Mouse (Mus musculus) frontal cortex, postnatal 25 days (tissue): ENCODE data around the gene Sar1b.
A peak's percentile ranks its signal among the peaks of the same experiment; 100 is the strongest.
"Not testable (repeated sequence)": the region's sequence is repeated elsewhere in the genome, so short reads cannot be mapped to it uniquely, and the experiment has no call there.

ENCODE experiments used
- DNase-seq, 2 experiments: peaks; one replicate each; pipeline ENCODE4 v3.0.0; 2022; ENCODE audit warnings: low spot score in 2 of 2

The Sar1b gene

GRCm38 (mm10) chr11:51763213-51763907 is at the start of gene Sar1b, which contains the start of gene Sec24a:
Gene Sar1b, plus strand, starts transcription at chr11:51763687.
Gene Sec24a, minus strand, starts transcription at chr11:51763634.
- DNase-seq, result peak; percentile 60 to 74

- DNase-seq, result no peak
These were observed 42.4 kb upstream of the Sar1b start for GRCm38 (mm10) chr11:51721066-51721465.

- no peak for DNase-seq
These were observed 30.6 kb upstream of the Sar1b start for GRCm38 (mm10) chr11:51732883-51733282.

GRCm38 (mm10) chr11:51734218-51734617 is 29.3 kb upstream of the Sar1b start:
- not testable (repeated sequence) for DNase-seq

- no peak for DNase-seq
These were observed 24.7 kb upstream of the Sar1b start for GRCm38 (mm10) chr11:51738651-51739403.

GRCm38 (mm10) chr11:51740701-51741100 is 22.8 kb upstream of the Sar1b start:
- no peak for DNase-seq

- DNase-seq, result no peak
These were observed 17.4 kb upstream of the Sar1b start for GRCm38 (mm10) chr11:51746096-51746495.

GRCm38 (mm10) chr11:51751623-51752225 is 11.8 kb upstream of the Sar1b start:
- not testable (repeated sequence) for DNase-seq

GRCm38 (mm10) chr11:51755621-51756311 is 7.7 kb upstream of the Sar1b start:
- no peak for DNase-seq

GRCm38 (mm10) chr11:51756352-51756771 is 7.1 kb upstream of the Sar1b start:
- peak; percentile 72 to 85 for DNase-seq

- DNase-seq, result no peak
These were observed 6.5 kb upstream of the Sar1b start for GRCm38 (mm10) chr11:51757023-51757422.

GRCm38 (mm10) chr11:51757625-51758024 is 5.9 kb upstream of the Sar1b start:
- no peak for DNase-seq

- not testable (repeated sequence) for DNase-seq
These were observed 5.3 kb upstream of the Sar1b start for GRCm38 (mm10) chr11:51758207-51758606.

- DNase-seq, result no peak
These were observed 4.2 kb upstream of the Sar1b start for GRCm38 (mm10) chr11:51759251-51759650.

GRCm38 (mm10) chr11:51759941-51760657 is 3.4 kb upstream of the Sar1b start:
- no peak for DNase-seq

GRCm38 (mm10) chr11:51761241-51761640 is 2.2 kb upstream of the Sar1b start:
- DNase-seq, result no peak

GRCm38 (mm10) chr11:51763955-51764354 is 468 bp downstream of the Sar1b start:
- no peak for DNase-seq

- DNase-seq, result no peak
These were observed 1.3 kb downstream of the Sar1b start for GRCm38 (mm10) chr11:51764816-51765215.

- no peak for DNase-seq
These were observed 4.2 kb downstream of the Sar1b start for GRCm38 (mm10) chr11:51767579-51768220.

- no peak for DNase-seq
These were observed 4.8 kb downstream of the Sar1b start for GRCm38 (mm10) chr11:51768296-51768695.

- no peak for DNase-seq
These were observed 12.0 kb downstream of the Sar1b start for GRCm38 (mm10) chr11:51775507-51775906.
